In genomic region chr10:128270287-128270841, GRCm38 (mm10) we compare ENCODE assay signal across 8 mouse cellular contexts. TPM values are rescaled to one million over a fixed set of nuclear protein-coding genes. Genes with fewer than 3 reads are reported as not detected.
DNase-seq lines count a peak whose midpoint lies in the region; ATAC-seq and TF ChIP-seq lines count a peak whose summit lies in the region.

Gene Stat2 (plus strand): TSS chr10:128270559.

- peak within 1 kb of the TSS; percentile 81 for H3K4me2 ChIP-seq in heart, embryonic 12.5 days
- peak within 1 kb of the TSS; percentile 70 for H3K4me2 ChIP-seq in kidney, postnatal 0 days (ENCODE audit: low read length)
- peak within 1 kb of the TSS; percentile 82 for H3K4me2 ChIP-seq in liver, embryonic 11.5 days
- peak within 1 kb of the TSS; percentile 42 for H3K4me2 ChIP-seq in stomach, embryonic 14.5 days (replicated peaks; ENCODE audit: low read depth, low read length)

- peak within 1 kb of the TSS; percentile 84 for H3K9ac ChIP-seq in heart, embryonic 12.5 days
- peak within 1 kb of the TSS; percentile 84 for H3K9ac ChIP-seq in kidney, postnatal 0 days (ENCODE audit: low read depth, low read length)
- peak within 1 kb of the TSS; percentile 78 for H3K9ac ChIP-seq in liver, embryonic 11.5 days (ENCODE audit: low read depth, low read length)
- H3K9ac ChIP-seq in stomach, embryonic 14.5 days (replicated peaks; ENCODE audit: low read depth, low read length) = peak within 1 kb of the TSS; percentile 83

- DNase-seq in CD4-positive helper T cell, adult 2 months (ENCODE audit: low read depth, low spot score) = peak; percentile 96
- DNase-seq in brain, embryonic 18.5 days (ENCODE audit: low read depth, low spot score) = peak; percentile 92
- DNase-seq in kidney, postnatal 0 days (ENCODE audit: low spot score) = peak; percentile 99
- peak; percentile 94 for DNase-seq in liver, embryonic 11.5 days (ENCODE audit: low spot score)
- peak; percentile 95 for DNase-seq in naive thymus-derived CD4-positive, alpha-beta T cell, adult 2 months (ENCODE audit: low read depth)

- H3K27ac ChIP-seq in heart, embryonic 12.5 days (ENCODE audit: poor library complexity, severe bottlenecking) = peak within 1 kb of the TSS; percentile 61
- peak within 1 kb of the TSS; percentile 91 for H3K27ac ChIP-seq in kidney, postnatal 0 days
- H3K27ac ChIP-seq in liver, embryonic 11.5 days (ENCODE audit: low read depth, low read length) = peak within 1 kb of the TSS; percentile 67; the same call in 1 of the 2 replicates
- no peak within 1 kb of the TSS; the same call in 1 of the 2 replicates for H3K27ac ChIP-seq in stomach, embryonic 14.5 days (ENCODE audit: low read length)

- H3K9me3 ChIP-seq in heart, embryonic 12.5 days (replicated peaks) = no peaks in the 10 kb centered on the region
- H3K9me3 ChIP-seq in kidney, postnatal 0 days (replicated peaks; ENCODE audit: low read length) = no peaks in the 10 kb centered on the region
- H3K9me3 ChIP-seq in liver, embryonic 11.5 days (ENCODE audit: control insufficient read depth, low read length) = no peaks in the 10 kb centered on the region
- H3K9me3 ChIP-seq in stomach, embryonic 14.5 days (ENCODE audit: control insufficient read depth, low read depth, low read length) = no peaks in the 10 kb centered on the region

- H3K4me3 ChIP-seq in heart, embryonic 12.5 days = peak within 1 kb of the TSS; percentile 73
- peak within 1 kb of the TSS; percentile 88 for H3K4me3 ChIP-seq in kidney, postnatal 0 days (replicated peaks; ENCODE audit: low read depth, low read length)
- peak within 1 kb of the TSS; percentile 77 for H3K4me3 ChIP-seq in liver, embryonic 11.5 days (ENCODE audit: low read depth, low read length)
- peak within 1 kb of the TSS; percentile 84 for H3K4me3 ChIP-seq in stomach, embryonic 14.5 days (ENCODE audit: low read depth, low read length)

- peak; percentile 97 for ATAC-seq in erythroid progenitor cell, adult 5-6 weeks (replicated peaks; ENCODE audit: low FRiP score, poor library complexity, severe bottlenecking)
- peak; percentile 99 for ATAC-seq in heart, embryonic 12.5 days (ENCODE audit: insufficient number of reproducible peaks, low FRiP score)
- peak; percentile 98 for ATAC-seq in kidney, postnatal 0 days (replicated peaks; ENCODE audit: low FRiP score, low read depth)
- ATAC-seq in liver, embryonic 11.5 days (replicated peaks; ENCODE audit: low FRiP score) = peak; percentile 99
- peak; percentile 99 for ATAC-seq in stomach, embryonic 14.5 days (ENCODE audit: insufficient number of reproducible peaks, insufficient read depth, low FRiP score, low read depth)

- no peaks in the 10 kb centered on the region for H3K36me3 ChIP-seq in heart, embryonic 12.5 days
- no peaks in the 10 kb centered on the region for H3K36me3 ChIP-seq in kidney, postnatal 0 days (ENCODE audit: insufficient read depth, low read length)
- no peaks in the 10 kb centered on the region for H3K36me3 ChIP-seq in liver, embryonic 11.5 days (ENCODE audit: control insufficient read depth, insufficient read depth, low read length)
- no peaks in the 10 kb centered on the region for H3K36me3 ChIP-seq in stomach, embryonic 14.5 days (ENCODE audit: control insufficient read depth, insufficient read depth, low read length)

- under 1% methylated on average over 43 of the region's 43 CpGs for WGBS in heart, embryonic 12.5 days
- under 1% methylated on average over 43 of the region's 43 CpGs for WGBS in kidney, postnatal 0 days
- WGBS in liver, embryonic 11.5 days = under 1% methylated on average over 43 of the region's 43 CpGs
- under 1% methylated on average over 43 of the region's 43 CpGs for WGBS in stomach, embryonic 14.5 days

- no peaks in the 10 kb centered on the region for H3K27me3 ChIP-seq in heart, embryonic 12.5 days (replicated peaks)
- no peaks in the 10 kb centered on the region for H3K27me3 ChIP-seq in kidney, postnatal 0 days (ENCODE audit: insufficient read depth, low read length)
- H3K27me3 ChIP-seq in liver, embryonic 11.5 days (replicated peaks; ENCODE audit: control insufficient read depth, insufficient read depth, low read length) = no peaks in the 10 kb centered on the region
- no peaks in the 10 kb centered on the region for H3K27me3 ChIP-seq in stomach, embryonic 14.5 days (ENCODE audit: control insufficient read depth, insufficient read depth, low read length)

- TF ChIP-seq CTCF in kidney, postnatal 0 days (IDR thresholded peaks at IDR 0.05; ENCODE audit: low read depth) = no peak

- no peaks in the 10 kb centered on the region; the same call in 1 of the 2 replicates for H3K4me1 ChIP-seq in heart, embryonic 12.5 days (replicated peaks)
- no peaks in the 10 kb centered on the region; the same call in 1 of the 2 replicates for H3K4me1 ChIP-seq in kidney, postnatal 0 days (replicated peaks; ENCODE audit: insufficient read depth, low read length)
- H3K4me1 ChIP-seq in liver, embryonic 11.5 days (replicated peaks; ENCODE audit: control insufficient read depth, insufficient read depth, low read length) = peaks cover 6% of the 10 kb centered on the region
- no peaks in the 10 kb centered on the region for H3K4me1 ChIP-seq in stomach, embryonic 14.5 days (ENCODE audit: control insufficient read depth, insufficient read depth, low read length)

RNA-seq across cellular contexts. Expression of gene Stat2, which starts in this region (rescaled TPM):
- 35.6 and 37.5 TPM in 2 replicates for total RNA-seq in erythroid progenitor cell, adult 5-6 weeks (2015; ENCODE audit: low replicate concordance)
- total RNA-seq in erythroid progenitor cell, adult 5-6 weeks (2017; ENCODE audit: low replicate concordance) = 30.0 and 40.0 TPM in 2 replicates
- 11.2 and 12.2 TPM in 2 replicates for polyA plus RNA-seq in heart, embryonic 12.5 days (2016; fragmentation: Nextera tagmentation; extraction: Ambion mirVana)
- 9.0 and 10.9 TPM in 2 replicates for polyA plus RNA-seq in kidney, postnatal 0 days (2015; fragmentation: Nextera tagmentation; extraction: Ambion mirVana)
- 12.5 and 14.9 TPM in 2 replicates for polyA plus RNA-seq in liver, embryonic 11.5 days (2014; fragmentation: Nextera tagmentation; extraction: Ambion mirVana)
- 12.2 and 13.0 TPM in 2 replicates for polyA plus RNA-seq in stomach, embryonic 14.5 days (2014; fragmentation: Nextera tagmentation; extraction: Ambion mirVana)
